Mouse (Mus musculus): ENCODE data around the gene Lst1.
A peak's percentile ranks its signal among the peaks of the same experiment; 100 is the strongest.

Lst1 gene

DNA sequence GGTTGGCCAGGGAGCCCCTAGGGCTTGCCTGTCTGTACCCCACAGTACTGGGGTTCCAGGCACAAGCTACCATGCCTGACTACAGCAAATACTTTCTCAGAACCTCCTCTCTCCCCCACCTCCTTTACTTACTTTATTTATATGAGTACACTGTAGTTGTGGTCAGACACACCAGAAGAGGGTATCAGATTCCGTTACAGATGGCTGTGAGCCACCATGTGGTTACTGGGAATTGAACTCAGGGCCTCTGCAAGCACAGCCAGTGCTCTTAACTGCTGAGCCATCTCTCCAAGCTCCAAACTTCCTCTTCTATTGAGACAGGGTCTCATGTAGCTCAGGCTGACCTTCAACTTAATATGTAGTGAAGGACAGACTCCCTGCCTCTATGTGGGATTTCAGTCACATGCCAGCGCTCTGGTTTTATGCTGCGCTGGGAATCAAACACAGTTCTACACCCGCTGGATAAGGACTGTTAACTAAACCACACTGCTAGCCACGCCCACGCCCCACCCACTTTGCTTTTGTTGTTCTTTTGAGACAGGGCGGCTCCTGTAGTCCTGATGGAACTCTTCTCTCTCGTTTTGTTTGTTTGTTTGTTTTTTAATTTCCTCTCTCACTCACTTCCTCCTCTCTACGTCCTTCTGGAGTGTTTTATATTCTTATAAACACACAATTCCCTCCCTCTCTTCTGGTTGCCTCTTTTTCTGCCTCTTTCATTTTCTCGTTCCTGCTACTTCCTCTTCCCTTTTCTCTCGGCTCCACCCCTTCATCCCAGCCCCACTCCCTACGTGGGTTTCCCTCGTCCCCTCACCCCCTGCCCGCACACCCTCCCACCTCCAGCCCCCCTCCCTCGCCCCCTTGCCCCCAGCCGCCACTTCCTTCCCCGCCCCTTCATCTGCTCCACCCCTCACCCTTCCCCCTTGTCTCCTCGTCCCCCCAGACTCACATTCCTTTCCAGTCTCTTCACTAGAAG, 2.3 kb downstream of the Lst1 start:
- DNase-seq (ENCODE audit: low read depth, low spot score): no peak

DNA sequence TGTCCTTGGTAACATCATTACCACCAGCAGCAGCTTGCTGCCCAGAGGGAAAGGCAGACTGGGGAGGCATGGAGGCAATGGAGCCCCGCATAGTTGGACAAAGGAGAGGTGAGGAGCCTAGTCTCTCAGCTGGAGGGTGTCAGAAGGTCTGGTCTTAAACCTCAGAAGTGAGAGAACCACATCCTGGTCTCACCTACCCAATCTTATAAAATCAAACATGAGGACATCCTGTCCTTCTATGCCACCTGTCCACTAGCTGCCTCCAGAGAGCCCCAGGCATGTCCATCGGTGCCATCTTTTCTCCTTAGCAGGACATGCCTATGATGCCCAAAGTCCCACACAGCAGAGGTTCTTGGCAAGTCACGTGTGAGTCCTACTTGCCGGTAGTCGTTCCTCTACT, 8.1 kb downstream of the Lst1 start:
- no peak for DNase-seq (ENCODE audit: low read depth, low spot score)

DNA sequence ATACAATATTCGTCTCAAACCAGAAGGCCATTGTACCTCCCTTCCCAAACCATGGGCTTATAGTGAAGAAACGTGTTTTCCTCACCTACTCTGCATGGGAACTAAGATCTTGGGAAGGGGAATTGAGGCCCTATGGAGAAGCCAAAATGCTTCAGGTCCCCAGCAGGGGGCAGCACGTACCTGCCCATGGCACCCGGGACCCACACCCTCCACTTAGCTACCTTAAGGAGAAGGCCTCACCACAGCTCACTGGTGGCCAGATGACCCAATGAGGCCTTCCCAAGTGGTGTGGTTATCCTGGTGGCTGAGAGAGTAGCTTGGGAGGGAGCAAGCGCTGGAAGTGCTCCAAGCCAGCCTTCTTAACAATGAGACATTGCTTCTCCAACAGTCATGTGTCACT, 9.7 kb downstream of the Lst1 start:
- DNase-seq (ENCODE audit: low read depth, low spot score): peak; percentile 42

DNA sequence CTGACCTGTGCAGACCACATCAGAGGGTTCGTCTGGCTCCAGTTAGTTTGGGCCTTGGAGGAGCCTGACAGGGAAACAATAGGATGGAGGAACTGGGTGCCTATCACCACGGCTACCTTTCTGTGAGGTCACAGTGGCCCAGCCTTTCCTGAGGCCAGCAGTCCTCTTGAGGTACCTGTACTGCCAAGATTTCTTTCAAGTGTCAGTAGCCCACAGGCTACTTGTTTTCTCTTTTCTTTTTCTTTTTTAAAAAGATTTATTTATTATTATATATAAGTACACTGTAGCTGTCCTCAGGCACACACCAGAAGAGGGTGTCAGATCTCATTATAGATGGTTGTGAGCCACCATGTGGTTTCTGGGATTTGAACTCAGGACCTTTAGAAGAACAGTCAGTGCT, 12.3 kb downstream of the Lst1 start, which contains the start of gene Aif1:
Aif1 (minus strand) TSS at position 101 of the 400 bp plus-strand sequence.
- DNase-seq (ENCODE audit: low read depth, low spot score): no peak

DNA sequence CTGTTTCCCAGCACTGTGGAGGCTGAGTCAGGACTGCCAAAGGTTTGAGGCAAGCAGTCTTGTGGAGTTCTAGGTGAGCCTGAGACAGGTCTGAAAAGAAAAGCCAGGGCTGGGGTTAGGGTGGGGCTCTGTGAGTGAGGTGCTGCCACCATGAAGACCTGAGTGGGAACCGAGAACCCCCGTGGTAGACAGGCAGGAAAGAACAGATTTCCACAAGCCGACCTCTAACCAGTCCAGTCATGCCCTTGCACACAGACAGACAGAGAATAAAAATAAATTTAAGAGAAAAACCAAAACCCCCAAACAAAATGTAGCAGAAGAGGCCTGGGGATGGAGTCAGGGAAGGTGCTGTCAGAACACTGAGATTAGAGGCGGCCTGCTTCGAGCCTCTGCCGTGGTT, 12.9 kb downstream of the Lst1 start:
- no peak for DNase-seq (ENCODE audit: low read depth, low spot score)

DNA sequence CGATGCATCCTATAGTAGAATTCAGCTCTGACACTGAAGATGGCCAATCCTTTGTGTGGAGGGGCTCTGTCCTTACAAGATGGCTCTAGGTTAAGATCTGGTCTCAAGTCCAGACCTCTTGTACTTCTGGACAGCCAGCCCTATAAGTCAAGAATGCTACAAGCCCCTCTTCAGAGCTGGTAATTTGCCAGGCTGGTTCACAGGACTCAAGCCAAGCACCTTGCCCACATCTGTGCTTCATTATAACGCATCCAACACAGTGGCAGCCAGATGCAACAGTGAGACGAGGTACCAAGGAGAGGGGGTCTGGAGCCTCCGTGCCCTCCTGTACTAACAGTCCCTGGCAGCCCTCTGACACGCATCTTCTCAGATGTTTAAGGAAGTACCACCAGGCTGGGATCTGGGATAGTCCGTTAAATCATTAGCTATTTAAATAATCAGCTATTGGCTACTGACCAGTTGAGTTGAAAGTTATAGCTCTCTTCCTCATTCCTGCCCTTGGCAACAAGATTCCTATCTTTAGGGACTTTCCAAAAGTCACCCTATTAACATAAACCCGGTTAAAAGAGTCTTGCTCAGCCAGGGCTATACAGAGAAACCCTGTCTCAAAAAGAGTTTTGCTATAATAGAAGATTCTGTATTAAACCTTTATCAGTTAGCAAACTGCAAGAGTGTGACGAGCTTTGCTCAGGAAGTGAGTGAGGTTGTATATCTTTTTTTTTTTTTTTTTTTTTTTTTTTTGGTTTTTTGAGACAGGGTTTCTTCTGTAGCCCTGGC, 13.8 kb downstream of the Lst1 start:
- DNase-seq (ENCODE audit: low read depth, low spot score): no peak

DNA sequence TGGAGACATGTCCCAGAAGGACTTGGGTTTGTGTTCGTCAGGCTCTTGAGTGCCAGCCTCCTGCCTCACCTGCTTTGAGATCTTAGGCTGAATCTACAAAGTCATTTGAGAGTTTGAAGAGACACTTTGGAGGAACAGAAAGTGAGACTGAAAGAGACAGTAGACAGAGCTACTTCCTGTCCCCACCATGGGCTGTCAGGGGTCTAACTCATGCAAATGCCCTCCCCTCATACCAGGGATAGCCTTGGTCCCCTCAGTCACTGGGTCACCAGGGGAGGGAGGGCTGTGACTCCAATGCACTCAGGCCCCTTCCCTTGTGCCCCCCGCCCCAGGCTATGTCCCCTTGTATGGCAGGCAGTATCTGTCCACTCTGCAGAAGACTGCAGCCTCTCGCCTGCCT, 14.9 kb downstream of the Lst1 start:
- DNase-seq (ENCODE audit: low read depth, low spot score): no peak

DNA sequence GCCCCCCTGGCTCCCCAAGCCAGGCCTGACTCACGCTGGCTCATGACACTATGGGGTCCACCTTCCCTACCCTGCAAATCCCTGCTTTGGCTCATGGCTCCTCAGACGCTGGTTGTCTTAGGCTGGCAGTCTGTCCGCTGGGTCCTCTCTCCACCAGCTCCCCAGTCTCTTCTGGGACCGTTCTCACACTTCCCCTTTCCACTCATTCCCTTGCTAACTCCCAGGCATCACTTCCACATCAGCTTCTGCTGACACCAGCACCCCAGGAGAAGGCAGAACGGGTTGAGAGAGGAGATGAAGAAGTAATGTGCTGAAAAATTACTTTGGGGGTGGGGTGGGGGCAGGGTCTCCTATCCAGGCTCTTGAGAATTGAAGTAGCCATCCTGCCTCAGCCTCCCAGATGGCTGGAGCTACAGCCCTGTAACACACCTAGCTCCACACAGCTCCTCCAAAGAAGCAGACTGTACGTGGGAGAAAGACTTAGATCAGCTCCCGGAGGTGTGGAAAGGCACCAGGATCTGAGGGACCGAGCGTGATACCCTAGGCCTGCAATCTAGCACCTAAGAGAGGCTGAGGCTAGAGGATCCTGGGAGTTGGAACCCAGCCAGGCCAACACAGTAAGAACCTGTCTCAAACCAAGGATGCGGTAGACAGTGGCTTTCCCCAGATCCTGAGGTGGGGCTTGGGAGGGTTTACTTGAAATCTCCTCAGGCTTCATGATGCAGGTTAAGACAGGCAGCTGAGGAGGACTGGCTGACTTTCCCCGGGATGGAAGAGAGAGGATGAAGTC, 15.6 kb downstream of the Lst1 start:
- no peak for DNase-seq (ENCODE audit: low read depth, low spot score)

DNA sequence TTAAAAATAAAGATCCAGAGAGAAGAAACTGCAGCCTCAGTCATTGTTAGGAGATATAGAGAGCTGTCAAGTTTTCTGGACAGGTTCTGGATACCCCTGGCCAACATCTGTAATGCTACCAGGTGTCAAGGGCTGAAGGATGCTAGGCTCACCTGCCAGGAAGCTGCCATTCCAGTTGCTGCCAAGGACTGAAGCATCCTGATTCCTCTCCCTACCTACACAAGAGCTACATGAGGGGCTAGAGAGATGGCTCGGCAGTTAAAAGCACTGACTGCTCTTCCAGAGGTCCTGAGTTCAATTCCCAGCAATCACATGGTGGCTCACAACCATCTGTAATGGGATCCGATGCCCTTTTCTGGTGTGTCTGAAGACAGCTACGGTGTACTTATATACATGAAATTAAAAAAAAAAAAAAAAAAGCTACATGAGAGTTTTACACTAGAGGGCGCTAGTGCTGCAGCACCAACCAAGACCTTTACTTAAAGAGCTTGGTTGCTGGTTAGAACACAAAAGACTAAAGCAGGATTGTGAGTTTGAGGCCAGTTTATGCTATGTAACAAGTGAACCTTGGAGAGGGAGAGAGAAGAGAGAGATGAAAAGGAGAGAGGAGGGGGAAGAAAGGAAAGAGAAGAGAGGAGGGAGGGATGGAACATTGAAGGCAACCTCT, 19.6 kb downstream of the Lst1 start:
- peak; percentile 60 for DNase-seq (ENCODE audit: low read depth, low spot score)

DNA sequence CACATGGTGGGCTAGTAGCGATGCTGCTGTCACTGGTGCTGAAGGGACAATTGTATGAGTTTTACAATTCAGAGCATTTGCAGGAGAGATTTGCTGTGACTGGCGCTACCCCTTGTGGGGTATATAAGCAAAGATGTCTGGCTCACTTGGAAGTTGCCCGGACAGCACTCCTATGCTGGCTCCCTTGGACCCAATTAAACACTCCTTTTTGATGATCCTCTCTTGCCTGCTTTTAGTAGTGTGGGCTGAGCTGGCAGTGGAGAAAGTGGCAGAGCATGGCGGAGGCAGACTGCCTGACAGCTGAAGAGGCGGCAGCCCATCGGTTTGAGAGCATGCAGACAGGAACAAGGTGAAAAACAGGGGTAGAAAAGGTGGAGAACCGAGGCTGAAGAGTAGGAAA, 20.4 kb downstream of the Lst1 start:
- DNase-seq (ENCODE audit: low read depth, low spot score): no peak

DNA sequence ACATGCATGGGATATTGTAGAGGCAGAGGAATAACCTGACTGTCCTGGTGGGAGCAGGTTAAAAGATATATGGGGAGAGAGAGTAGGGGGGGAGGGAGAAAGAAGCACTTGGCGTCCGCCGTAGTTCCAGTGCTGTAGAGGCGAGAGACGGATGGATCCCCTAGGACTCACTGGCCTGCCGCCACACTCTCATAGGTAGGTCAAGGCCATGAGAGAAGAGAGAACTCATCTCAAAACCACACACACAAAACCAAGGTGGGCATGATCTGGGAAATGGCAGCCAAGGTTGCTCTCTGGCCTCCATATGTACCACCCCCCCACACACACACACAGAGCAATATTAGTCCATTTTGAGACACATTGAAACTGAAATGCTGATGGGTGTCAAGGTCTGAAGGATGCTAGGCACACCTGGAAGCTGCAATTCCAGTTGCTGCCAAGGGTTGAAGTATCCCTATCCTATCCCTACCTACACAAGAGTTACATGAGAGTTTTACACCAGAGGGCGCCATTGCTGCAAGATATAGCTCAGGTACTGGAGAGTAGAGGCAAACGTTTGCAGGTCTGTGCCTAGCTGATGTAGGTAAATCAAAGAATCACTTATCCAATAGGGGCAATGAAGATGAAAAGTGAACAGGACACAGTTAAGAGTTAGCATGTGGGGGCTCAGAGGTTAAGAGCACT, 21.7 kb downstream of the Lst1 start:
- DNase-seq (ENCODE audit: low read depth, low spot score): peak; percentile 73

DNA sequence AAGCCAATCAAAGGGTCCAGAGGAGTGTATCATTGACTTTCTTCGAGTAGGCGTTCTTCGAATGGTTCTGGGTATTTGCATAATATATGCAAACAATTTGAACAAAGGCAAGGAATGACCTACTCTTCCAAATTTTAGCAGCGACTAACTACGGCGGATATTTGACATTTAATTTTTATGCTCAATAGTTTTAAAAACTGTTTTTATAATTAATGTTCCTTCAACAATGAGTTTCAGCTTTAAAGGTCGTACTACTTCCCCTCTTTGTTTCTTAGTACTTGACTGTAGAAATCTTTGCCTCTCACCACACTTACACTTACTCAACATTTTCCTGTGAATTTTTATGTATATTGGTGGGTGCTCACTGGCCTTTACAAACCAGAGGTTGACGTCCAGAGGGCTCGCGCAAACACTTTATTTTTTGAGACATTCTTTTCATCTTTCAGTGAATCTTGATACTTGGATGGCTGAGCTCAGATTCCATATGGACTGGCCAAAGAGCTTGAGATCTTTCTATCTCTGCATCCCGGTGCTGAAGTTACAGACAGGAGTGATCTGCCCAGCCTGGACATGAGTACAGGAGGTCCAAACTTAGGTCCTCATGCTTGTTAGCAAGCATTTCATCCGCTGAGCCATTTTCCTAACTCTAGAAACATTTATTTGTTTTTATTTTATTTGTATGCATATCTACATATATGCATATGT, 22.6 kb downstream of the Lst1 start:
- DNase-seq (ENCODE audit: low read depth, low spot score): no peak

DNA sequence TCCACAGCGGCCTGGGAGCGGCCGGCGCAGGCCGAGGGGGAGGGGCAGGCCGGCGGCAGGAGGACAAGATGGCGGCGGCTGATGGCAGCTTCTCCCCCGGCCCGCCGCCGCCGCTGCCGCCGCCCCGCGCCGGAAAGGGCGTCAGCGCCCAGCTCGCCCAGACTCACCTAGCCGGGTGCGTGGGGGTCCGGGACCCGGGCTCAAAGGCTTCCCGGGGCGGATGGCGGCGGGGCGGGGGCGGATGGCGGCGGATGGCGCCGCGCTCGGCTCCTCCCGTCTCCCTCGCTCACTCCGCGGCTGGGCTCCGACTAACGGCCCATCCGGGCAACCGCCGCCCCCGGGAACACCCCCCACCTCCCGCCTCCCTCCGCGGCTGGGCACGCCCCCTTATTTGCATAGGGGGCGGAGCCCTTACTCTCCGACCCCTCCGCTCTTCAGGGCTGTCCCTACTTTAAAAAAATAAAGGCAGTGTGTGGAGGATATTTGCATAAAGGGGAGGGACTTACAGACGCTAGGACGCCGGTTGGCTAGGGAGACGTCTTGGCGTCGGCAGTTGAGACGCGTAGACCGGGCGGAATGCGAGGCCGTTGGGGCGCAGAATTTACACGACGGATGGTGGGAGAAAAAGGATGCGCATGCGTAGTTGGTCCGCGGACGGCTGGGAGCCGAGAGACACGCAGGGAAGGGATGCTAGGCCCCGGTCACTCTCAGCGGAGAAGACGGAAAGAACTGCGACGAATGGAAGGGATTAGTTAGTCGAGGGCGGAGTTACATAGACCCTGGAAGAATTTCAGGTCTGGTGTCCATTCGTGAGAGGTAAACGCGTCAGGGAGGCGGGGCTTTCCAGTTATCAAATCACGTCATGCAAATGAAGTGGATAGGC, 23.4 kb downstream of the Lst1 start, which contains the start of gene Prrc2a:
Prrc2a (minus strand) TSS at position 330 of the 883 bp plus-strand sequence.
- peak; percentile 99 for DNase-seq (ENCODE audit: low read depth, low spot score)

DNA sequence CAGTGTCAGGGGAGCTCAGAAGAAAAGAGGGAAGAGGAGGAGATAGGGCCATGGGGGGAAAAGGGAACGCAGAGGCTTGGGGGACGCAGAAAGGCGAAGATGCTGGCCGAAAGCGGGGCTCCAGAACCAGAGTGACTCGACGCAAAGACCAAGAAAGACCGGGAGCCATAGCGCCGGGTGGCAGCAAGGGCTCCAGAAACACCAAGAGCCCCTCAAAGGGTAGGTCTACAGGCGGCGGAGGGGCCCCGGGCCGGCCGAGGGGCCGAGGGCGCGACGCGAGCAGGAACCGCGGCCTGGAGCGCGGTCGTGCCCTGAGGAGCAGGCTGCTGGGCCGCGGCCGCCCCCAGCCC, 24.0 kb downstream of the Lst1 start:
- no peak for DNase-seq (ENCODE audit: low read depth, low spot score)

DNA sequence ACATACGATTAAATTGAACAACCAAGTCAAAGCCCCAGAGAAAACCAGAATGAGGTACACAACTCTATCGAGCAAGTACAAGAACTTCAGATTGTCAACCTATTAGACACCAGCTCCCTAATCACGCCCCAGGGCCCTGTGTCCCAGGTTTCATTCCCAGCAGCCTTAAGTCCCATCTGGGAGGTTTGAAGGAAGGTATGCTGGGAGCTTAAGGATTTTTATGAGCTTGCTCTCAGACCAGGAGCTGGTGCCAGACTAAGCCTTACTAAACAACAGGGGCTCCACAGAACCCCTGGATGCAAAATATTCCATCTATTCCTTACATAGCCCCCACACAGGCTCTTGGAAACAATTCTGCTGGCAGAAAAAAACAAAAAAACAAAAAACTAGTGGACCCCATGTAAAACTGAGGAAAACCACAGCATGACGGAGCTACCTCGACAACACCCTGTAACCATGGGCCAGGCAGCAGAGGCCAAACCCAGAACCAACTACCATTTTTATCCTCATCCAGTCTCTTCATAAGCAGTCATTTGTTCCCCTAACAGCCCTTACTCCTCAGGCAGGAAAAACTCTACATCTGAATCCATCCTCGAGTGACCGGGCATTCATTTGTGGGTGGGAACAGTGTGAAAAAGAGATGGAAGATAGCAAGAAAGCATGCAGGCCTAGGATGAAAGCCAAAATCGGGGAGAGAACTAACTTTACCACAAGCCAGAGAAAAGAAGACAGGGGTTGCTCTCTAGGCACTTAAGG, 24.7 kb downstream of the Lst1 start:
- no peak for DNase-seq (ENCODE audit: low read depth, low spot score)

DNA sequence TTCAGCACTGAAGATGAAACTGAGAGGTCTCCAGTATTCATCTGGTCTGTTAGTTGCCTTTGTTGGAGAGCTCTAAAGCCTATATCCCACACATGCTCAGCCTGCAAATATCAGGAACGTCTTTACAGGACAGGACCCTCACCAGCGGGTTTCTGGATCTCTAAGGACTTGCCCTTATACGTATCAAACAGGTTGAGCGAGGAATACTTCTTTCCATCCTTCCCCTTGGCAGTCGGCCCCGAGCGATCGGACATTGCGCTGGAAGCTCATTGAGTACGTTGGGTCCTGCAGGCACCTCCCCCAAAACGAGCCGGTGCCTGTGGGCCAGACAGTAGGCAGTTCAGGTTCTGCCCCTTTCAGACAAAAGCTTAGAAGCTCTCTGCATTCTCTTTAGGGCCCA, 25.5 kb downstream of the Lst1 start:
- DNase-seq (ENCODE audit: low read depth, low spot score): no peak

DNA sequence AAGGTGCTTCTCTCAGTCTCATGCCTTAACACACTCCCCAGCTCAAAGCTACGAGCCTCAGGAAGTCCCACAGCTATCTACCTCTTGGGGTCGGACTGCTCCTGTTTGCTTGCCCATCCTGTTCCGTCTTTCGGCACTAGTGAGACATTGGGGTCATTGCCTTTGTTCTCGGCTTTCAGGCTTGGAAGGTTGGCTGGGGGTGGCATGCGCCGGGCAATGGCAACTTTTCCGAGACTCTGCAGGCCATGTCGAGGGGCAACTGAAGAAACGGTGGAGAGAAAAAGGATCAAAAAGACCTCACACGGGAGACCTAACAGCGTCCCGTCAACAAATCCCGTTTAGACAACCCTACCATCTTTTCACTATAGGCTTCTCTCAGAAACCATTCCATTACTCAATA, 26.1 kb downstream of the Lst1 start:
- DNase-seq (ENCODE audit: low read depth, low spot score): no peak

DNA sequence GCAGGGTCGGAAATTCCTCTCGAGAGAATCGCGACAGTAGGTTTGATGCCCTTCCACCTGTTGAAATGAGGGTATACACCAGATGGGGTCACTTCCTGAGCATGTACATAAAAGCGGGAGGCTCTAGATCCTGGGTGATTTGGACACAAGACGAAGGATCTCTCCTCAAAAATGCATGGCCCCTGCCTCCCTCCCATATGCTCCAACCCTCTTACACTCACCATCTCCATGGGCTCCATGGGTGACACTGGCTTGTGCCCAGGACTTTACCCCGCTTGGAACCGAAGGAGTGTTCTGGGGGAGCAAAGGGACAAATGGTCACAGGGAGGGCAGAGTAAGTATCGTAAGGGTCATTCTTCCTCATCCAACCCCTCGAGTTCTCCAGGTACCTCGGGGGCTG, 26.8 kb downstream of the Lst1 start:
- DNase-seq (ENCODE audit: low read depth, low spot score): no peak
